Mouse (Mus musculus) kidney, postnatal 4 days (tissue): ENCODE measurements around the gene Traf2.

Source experiments
- DNase-seq, 2 experiments: peaks; one replicate each; pipeline ENCODE4 v3.0.0; 2021; ENCODE audit warnings: mixed read lengths in 2 of 2

The Traf2 gene

DNA sequence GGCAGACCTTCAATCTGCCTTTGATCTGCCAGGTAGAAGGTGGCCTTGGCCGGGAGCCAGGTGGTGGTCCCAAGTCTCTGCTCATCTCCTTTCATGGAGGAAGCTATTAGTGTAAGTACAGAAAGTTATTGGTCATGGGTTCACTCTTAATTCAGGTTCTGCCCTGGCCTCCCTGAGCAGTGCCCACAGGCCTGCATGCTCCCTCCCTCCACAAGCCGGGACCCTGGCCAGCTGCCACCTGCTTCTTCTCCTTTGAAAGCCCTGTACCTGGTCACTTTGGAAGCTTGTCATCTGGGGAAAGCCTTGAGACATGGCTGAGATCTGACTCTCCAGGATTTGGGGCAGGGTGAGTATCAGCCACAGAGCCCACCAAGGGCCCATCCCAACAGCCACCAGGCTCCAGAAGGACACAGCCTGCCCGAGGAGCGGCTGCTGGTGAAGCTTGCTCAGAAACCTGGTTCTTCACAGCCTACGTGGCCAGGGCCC is 53.2 kb downstream of the Traf2 start, which contains the start of gene Lcn12:
Gene Lcn12 (minus strand): TSS at position 436 of the 486 bp plus-strand sequence.
- DNase-seq, result no peak

- DNase-seq, result no peak
Observed at GRCm38 (mm10) chr2:25492988-25493387, 53.8 kb downstream of the Traf2 start.

DNA sequence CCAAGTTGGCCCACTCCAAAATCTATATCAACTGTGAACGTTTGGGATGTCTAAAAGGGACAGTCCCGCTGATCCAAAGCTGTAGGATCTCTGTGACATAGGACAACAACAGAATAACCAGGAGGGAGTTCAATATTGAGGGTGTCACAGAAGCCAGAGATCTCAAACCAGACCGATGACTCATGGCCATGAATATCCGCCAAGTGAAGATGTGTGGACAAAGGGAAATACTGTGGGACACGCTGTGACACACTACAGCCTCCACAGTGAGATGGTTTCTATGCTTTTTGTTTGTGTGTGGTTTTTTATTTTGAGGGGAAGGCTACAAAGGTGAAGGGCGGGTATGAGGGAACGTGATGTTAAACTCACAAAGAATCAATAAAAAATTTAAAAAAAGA is 58.1 kb downstream of the Traf2 start:
- DNase-seq, result no peak

DNA sequence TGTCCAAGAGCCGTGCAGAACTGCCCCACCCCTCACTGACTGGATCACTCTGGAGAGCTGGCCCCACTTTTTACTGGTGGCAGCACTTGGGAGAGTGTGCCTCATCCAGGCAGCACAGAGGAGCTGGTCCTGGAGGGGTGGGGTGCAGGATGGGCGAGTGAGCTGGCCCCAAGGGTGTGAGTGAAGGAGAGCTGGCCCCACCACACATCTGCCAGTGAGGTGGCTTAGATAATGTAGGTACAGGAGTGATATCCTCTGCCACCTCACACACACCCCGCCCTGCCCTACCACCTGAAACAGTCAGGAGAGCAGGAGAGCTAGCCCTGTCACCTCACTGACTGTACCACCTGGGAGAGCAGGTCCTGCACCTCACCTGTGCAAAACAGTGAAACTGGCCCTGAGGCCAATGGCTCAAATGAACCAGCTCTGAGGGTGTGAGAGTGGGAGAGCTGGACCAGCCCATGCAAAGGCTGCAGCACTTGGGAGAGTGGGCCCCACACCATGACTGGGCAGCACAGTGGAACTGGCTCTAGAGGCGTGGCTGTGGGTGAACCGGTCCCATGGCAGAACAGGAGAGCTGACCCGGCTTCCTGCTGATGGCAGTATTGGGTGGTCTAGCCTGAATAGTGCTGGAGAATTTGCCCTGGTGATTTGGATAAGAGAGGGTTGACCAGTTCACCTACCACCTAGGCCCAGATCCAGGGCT is 58.6 kb downstream of the Traf2 start:
- DNase-seq, result no peak

GRCm38 (mm10) chr2:25484901-25485647 is 61.7 kb downstream of the Traf2 start:
- peak in 1 of 2 experiments; percentile 28 for DNase-seq

- peak; percentile 53 to 67 for DNase-seq
Observed at GRCm38 (mm10) chr2:25482969-25483368, 63.8 kb downstream of the Traf2 start.

DNA sequence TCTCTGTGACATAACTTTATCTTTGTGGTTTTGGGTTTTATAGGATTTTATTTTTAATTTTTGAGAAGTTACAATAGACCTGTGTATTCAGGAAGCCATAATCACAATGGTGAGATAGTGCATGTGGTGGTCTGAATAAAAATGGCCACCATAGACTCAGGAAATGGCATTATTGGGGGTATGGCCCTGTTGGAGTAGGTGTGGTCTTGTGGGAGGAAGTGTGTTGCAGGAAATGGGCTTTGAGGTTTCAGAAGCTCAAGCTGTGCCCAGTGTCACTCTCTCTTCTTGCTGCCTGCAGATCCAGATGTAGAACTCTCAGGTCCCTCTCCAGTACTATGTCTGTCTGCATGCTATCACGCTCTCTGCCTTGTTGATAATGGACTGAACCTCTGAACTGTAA is 66.2 kb downstream of the Traf2 start:
- DNase-seq, result no peak

- no peak for DNase-seq
Observed at GRCm38 (mm10) chr2:25479551-25480311, 67.0 kb downstream of the Traf2 start.

GRCm38 (mm10) chr2:25477967-25478675 is 68.6 kb downstream of the Traf2 start:
- no peak for DNase-seq

GRCm38 (mm10) chr2:25477541-25477940 is 69.2 kb downstream of the Traf2 start:
- no peak for DNase-seq

DNA sequence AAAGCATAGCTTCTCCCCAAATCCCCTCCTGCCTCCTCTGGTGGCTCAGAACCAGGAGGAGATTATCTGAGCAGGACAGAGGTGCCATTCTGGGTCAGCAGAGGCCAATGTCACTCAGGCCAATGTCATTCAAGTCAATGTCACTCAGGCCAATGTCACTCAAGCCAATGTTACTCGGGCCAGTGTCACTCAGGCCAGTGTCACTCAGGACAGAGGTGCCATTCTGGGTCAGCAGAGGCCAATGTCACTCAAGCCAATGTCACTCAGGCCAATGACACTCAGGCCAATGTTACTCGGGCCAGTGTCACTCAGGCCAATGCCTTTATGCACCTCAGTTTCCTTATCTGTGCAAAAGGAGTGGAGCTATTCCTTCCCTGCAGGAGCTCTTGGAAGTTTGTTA is 74.2 kb downstream of the Traf2 start:
- no peak for DNase-seq

GRCm38 (mm10) chr2:25469969-25470368 is 76.8 kb downstream of the Traf2 start, which contains the start of gene Ptgds:
Gene Ptgds (minus strand): TSS chr2:25470046.
- DNase-seq, result no peak

DNA sequence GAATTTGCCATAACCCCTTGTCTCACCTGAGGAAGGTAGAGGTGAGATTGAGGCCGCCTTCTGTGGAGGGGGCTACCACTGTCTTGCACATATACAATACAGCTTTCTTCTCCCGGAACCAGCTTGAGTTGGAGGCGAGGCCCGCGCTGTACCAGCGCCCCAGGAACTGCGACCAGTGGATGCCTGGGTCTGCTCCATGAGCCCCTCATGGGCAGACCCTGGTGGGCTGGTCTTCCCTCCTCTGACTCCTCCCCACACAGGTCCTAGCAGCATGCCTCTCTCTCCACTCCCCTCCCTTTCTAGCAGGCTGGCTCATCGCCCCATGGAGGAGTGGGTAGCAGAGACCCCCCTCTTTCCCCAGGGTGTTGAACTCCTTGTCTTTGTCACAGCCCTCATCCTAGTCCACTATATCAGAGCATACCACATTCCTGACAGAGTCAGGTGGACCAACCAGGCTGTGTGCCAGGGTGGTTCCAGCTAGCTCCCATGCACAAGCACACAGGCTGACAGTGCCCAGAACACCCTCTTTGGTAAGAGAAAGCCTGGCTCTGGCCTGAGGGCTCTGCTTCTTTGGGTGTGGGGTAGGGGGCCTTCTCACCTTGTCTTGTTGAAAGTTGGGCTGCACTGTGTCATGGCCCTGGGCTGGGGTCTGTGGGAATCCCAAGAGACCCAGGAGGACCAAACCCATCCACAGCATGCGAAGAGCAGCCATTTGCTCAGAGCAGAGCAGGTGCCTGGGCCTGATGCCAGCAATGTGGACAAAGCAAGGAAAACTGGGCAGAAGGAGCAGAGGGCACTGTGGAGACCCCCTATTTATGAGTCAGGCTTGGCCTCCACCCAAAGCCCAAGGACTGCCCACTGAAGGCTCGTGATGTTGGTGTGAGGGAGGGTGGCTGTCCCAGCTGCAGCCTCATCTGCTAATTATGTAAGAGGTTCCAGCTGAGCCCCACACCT is 77.5 kb downstream of the Traf2 start:
- peak; percentile 29 to 52 for DNase-seq
